Mouse (Mus musculus) fat pad, adult 2 months (tissue): ENCODE results near the gene Maea.

ENCODE experiments used
- DNase-seq: peaks from one replicate; pipeline ENCODE4 v3.0.0-alpha.2; 2011; ENCODE audit warnings: low read depth, low spot score; ENCODE audit errors: extremely low read depth

Maea gene

GRCm38 (mm10) chr5:33357494-33357893 lies 22.2 kb downstream of the Maea start:
- DNase-seq, result no peak

GRCm38 (mm10) chr5:33358467-33358866 lies 23.2 kb downstream of the Maea start:
- DNase-seq, result no peak

- no peak for DNase-seq
Observed at GRCm38 (mm10) chr5:33363263-33363662, 28.0 kb downstream of the Maea start.

- no peak for DNase-seq
Observed at GRCm38 (mm10) chr5:33368651-33369050, 33.3 kb downstream of the Maea start.

- DNase-seq, result no peak
Observed at GRCm38 (mm10) chr5:33371137-33371536, 35.8 kb downstream of the Maea start.

GRCm38 (mm10) chr5:33371668-33372067 lies 36.4 kb downstream of the Maea start:
- DNase-seq, result no peak

- DNase-seq, result no peak
Observed at GRCm38 (mm10) chr5:33372331-33373038, 37.2 kb downstream of the Maea start.

GRCm38 (mm10) chr5:33377176-33377575 lies 41.9 kb downstream of the Maea start:
- no peak for DNase-seq

- no peak for DNase-seq
Observed at GRCm38 (mm10) chr5:33377801-33378301, 42.5 kb downstream of the Maea start.

- DNase-seq, result peak; percentile 68
Observed at GRCm38 (mm10) chr5:33378302-33378854, 43.1 kb downstream of the Maea start, which contains the start of gene Uvssa. Gene Uvssa (plus strand): TSS chr5:33378549.

GRCm38 (mm10) chr5:33387550-33387949 lies 52.2 kb downstream of the Maea start:
- DNase-seq, result no peak

GRCm38 (mm10) chr5:33393803-33394202 lies 58.5 kb downstream of the Maea start:
- DNase-seq, result no peak

- no peak for DNase-seq
Observed at GRCm38 (mm10) chr5:33395693-33396092, 60.4 kb downstream of the Maea start.

GRCm38 (mm10) chr5:33396828-33397227 lies 61.5 kb downstream of the Maea start:
- no peak for DNase-seq

GRCm38 (mm10) chr5:33400819-33401218 lies 65.5 kb downstream of the Maea start:
- no peak for DNase-seq

- no peak for DNase-seq
Observed at GRCm38 (mm10) chr5:33420313-33420712, 85.0 kb downstream of the Maea start.
